Mouse (Mus musculus): Measurements from ENCODE around the gene Cyyr1.

Cyyr1 gene

GRCm38 (mm10) chr16:85455043-85455442 is 98.2 kb downstream of the Cyyr1 start:
- DNase-seq: no peak

- no peak for DNase-seq
Observed at GRCm38 (mm10) chr16:85446306-85446705, 106.9 kb downstream of the Cyyr1 start.

DNA sequence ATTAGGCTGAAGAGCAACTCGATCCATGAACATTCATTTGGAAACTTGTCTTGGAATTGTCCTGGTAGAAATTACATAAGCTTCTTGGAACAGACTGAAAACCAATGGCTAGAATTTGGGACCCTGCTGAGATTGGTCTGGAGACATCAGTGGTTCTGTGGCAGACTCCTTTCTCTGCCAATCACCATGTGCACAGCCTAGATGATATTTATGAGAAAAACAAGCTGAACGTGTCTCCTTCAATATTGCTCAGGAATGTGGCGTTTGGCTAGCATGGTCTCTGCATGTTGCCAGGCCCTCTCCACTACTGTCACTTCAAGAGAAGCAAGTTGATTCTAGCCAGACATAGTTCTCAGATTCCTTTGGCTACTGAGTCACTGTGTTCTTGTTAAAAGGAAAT is 107.4 kb downstream of the Cyyr1 start:
- DNase-seq: no peak

GRCm38 (mm10) chr16:85435427-85435826 is 117.8 kb downstream of the Cyyr1 start:
- DNase-seq: peak; percentile 49

DNA sequence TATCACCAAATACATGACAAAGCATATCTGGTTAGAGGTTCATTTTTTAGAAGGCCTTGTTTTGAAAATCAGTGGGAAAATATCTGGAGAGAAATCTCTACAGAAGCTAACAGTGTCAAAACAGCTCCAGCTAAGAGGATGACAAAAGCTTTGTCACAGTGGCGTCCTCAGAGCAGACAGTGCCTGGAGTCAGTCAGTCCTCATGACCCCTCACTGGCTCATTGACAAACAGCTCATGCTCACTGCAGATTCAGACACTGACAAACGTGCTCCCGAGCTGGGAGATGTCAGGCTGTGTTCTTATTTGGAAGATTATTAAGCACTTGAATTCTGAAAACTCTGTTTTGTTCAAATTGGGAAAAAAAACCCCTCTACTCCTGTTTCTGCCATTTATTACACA is 124.0 kb downstream of the Cyyr1 start:
- peak; percentile 69 for DNase-seq

GRCm38 (mm10) chr16:85422889-85423288 is 130.3 kb downstream of the Cyyr1 start:
- no peak for DNase-seq

- DNase-seq: peak; percentile 6
Observed at GRCm38 (mm10) chr16:85415415-85415814, 137.8 kb downstream of the Cyyr1 start.

- DNase-seq: no peak
Observed at GRCm38 (mm10) chr16:85393430-85393948, 159.7 kb downstream of the Cyyr1 start.

GRCm38 (mm10) chr16:85386801-85387200 is 166.4 kb downstream of the Cyyr1 start:
- DNase-seq: no peak

Data from layer of hippocampus, adult 9-11 months (tissue).